In genomic region chr16:95242114-95242513, GRCm38 (mm10) we compare ENCODE assay signal across 16 mouse cellular contexts. TPM values are rescaled to one million over a fixed set of nuclear protein-coding genes. Genes with fewer than 3 reads are reported as not detected.
DNase-seq lines count a peak whose midpoint lies in the region; ATAC-seq and TF ChIP-seq lines count a peak whose summit lies in the region.
"Had no signal": no experiment of that assay in that cellular context is flagged by ENCODE, and none has a peak within 500 bp of the region (broad histone marks: within the 10 kb centered on the region; RNA-seq: fewer than 3 reads in every experiment).

No protein-coding gene starts in this region.

- WGBS in heart, adult 2 months: 58% methylated on average over 4 of the region's 4 CpGs
- 86% methylated on average over 4 of the region's 4 CpGs for WGBS in heart, embryonic 10.5 days
- WGBS in lung, embryonic 15.5 days: 62% methylated on average over 4 of the region's 4 CpGs
- WGBS in stomach, postnatal 0 days: 59% methylated on average over 4 of the region's 4 CpGs
- 88% methylated on average over 4 of the region's 4 CpGs for WGBS in forebrain, embryonic 14.5 days
- 74% methylated on average over 4 of the region's 4 CpGs for WGBS in intestine, embryonic 15.5 days

- peaks cover 5% of the 10 kb centered on the region; the same call in 1 of the 2 replicates for H3K36me3 ChIP-seq in heart, adult 2 months (ENCODE audit: control insufficient read depth, insufficient read depth, low read length)
- no peaks in the 10 kb centered on the region for H3K36me3 ChIP-seq in heart, embryonic 10.5 days
- H3K36me3 ChIP-seq in lung, embryonic 15.5 days: no peaks in the 10 kb centered on the region
- no peaks in the 10 kb centered on the region for H3K36me3 ChIP-seq in stomach, postnatal 0 days (ENCODE audit: control insufficient read depth, insufficient read depth, low read length)
- no peaks in the 10 kb centered on the region for H3K36me3 ChIP-seq in forebrain, embryonic 14.5 days (ENCODE audit: control insufficient read depth, insufficient read depth, low read length)
- no peaks in the 10 kb centered on the region for H3K36me3 ChIP-seq in intestine, embryonic 15.5 days
- H3K36me3 ChIP-seq: limb, embryonic 13.5 days; midbrain, embryonic 13.5 days had no signal

- H3K27me3 ChIP-seq in heart, adult 2 months (ENCODE audit: control insufficient read depth, insufficient read depth, low read length): no peaks in the 10 kb centered on the region
- H3K27me3 ChIP-seq in heart, embryonic 10.5 days (ENCODE audit: insufficient read depth, poor library complexity, severe bottlenecking): no peaks in the 10 kb centered on the region
- H3K27me3 ChIP-seq in lung, embryonic 15.5 days: no peaks in the 10 kb centered on the region
- no peaks in the 10 kb centered on the region for H3K27me3 ChIP-seq in stomach, postnatal 0 days (ENCODE audit: control insufficient read depth, insufficient read depth, low read length)
- H3K27me3 ChIP-seq in forebrain, embryonic 14.5 days (replicated peaks; ENCODE audit: control insufficient read depth, insufficient read depth, low read length): no peaks in the 10 kb centered on the region
- no peaks in the 10 kb centered on the region for H3K27me3 ChIP-seq in intestine, embryonic 15.5 days (replicated peaks)
- H3K27me3 ChIP-seq: limb, embryonic 13.5 days; midbrain, embryonic 13.5 days had no signal

- H3K79me2 ChIP-seq in heart, adult 2 months (replicated peaks; ENCODE audit: control insufficient read depth, insufficient read depth, low read length): no peaks in the 10 kb centered on the region

- H3K4me2 ChIP-seq in lung, embryonic 15.5 days: no peak overlapping the region
- no peak overlapping the region for H3K4me2 ChIP-seq in stomach, postnatal 0 days (replicated peaks; ENCODE audit: low read depth)
- H3K4me2 ChIP-seq in forebrain, embryonic 14.5 days (ENCODE audit: low read length): no peak overlapping the region
- no peak overlapping the region for H3K4me2 ChIP-seq in intestine, embryonic 15.5 days (replicated peaks)
- H3K4me2 ChIP-seq: hindbrain, embryonic 14.5 days; limb, embryonic 13.5 days; midbrain, embryonic 13.5 days had no signal

- ATAC-seq in lung, embryonic 15.5 days (ENCODE audit: borderline replicate concordance, extremely low read depth, low FRiP score, low TSS enrichment): no peak
- ATAC-seq in stomach, postnatal 0 days (ENCODE audit: low FRiP score, low TSS enrichment): no peak
- ATAC-seq in forebrain, embryonic 14.5 days: no peak
- no peak for ATAC-seq in intestine, embryonic 15.5 days
- ATAC-seq: midbrain, embryonic 13.5 days had no signal

- TF ChIP-seq CTCF in heart, adult 2 months (IDR thresholded peaks at IDR 0.05): no peak
- TF ChIP-seq CTCF in stomach, postnatal 0 days (IDR thresholded peaks at IDR 0.05; ENCODE audit: low read depth): no peak

- no peak overlapping the region for H3K9ac ChIP-seq in heart, adult 2 months (ENCODE audit: low read depth, low read length)
- no peak overlapping the region for H3K9ac ChIP-seq in lung, embryonic 15.5 days
- H3K9ac ChIP-seq in stomach, postnatal 0 days (ENCODE audit: low read length): no peak overlapping the region
- no peak overlapping the region for H3K9ac ChIP-seq in forebrain, embryonic 14.5 days (ENCODE audit: low read length)
- H3K9ac ChIP-seq in intestine, embryonic 15.5 days: no peak overlapping the region
- H3K9ac ChIP-seq: hindbrain, embryonic 14.5 days; limb, embryonic 13.5 days; midbrain, embryonic 13.5 days had no signal

- H3K27ac ChIP-seq in heart, adult 2 months: peak overlapping the region; percentile 74
- H3K27ac ChIP-seq in heart, embryonic 10.5 days: no peak overlapping the region
- H3K27ac ChIP-seq in lung, embryonic 15.5 days: peak overlapping the region; percentile 65
- peak overlapping the region; percentile 13; the same call in 1 of the 2 replicates for H3K27ac ChIP-seq in stomach, postnatal 0 days (replicated peaks)
- no peak overlapping the region for H3K27ac ChIP-seq in forebrain, embryonic 14.5 days (ENCODE audit: low read depth, low read length)
- H3K27ac ChIP-seq in intestine, embryonic 15.5 days: no peak overlapping the region
- H3K27ac ChIP-seq: hindbrain, embryonic 14.5 days; limb, embryonic 13.5 days; macrophage; midbrain, embryonic 13.5 days had no signal

- no peak for DNase-seq in heart, adult 2 months
- no peak for DNase-seq in heart, embryonic 10.5 days (ENCODE audit: low spot score)
- no peak for DNase-seq in lung, postnatal 25 days (ENCODE audit: low spot score)
- peak; percentile 95 for DNase-seq in kidney, adult 9 months
- no peak for DNase-seq in stomach, postnatal 0 days (ENCODE audit: low spot score)
- DNase-seq in forebrain, embryonic 14.5 days (ENCODE audit: low spot score): no peak
- DNase-seq: adrenal gland, adult 2 months; embryo, embryonic 11 days; right cerebral cortex, postnatal 14 days; thymus, adult 18-20 months had no signal

- peaks cover 15% of the 10 kb centered on the region for H3K4me1 ChIP-seq in heart, adult 2 months (ENCODE audit: control insufficient read depth, insufficient read depth, low read length)
- H3K4me1 ChIP-seq in heart, embryonic 10.5 days: peaks cover 37% of the 10 kb centered on the region
- peaks cover 23% of the 10 kb centered on the region; the same call in 1 of the 2 replicates for H3K4me1 ChIP-seq in lung, embryonic 15.5 days
- no peaks in the 10 kb centered on the region; the same call in 1 of the 2 replicates for H3K4me1 ChIP-seq in stomach, postnatal 0 days (replicated peaks; ENCODE audit: control insufficient read depth, insufficient read depth)
- H3K4me1 ChIP-seq in forebrain, embryonic 14.5 days (ENCODE audit: control insufficient read depth, insufficient read depth, low read length): no peaks in the 10 kb centered on the region
- H3K4me1 ChIP-seq in intestine, embryonic 15.5 days (replicated peaks): 0 out of 2 replicates have a peak, but pooled peaks cover 4% of the 10 kb centered on the region
- H3K4me1 ChIP-seq: midbrain, embryonic 13.5 days had no signal

- no peak for TF ChIP-seq POLR2A in heart, adult 2 months (IDR thresholded peaks at IDR 0.05; ENCODE audit: insufficient read depth, low read depth, low read length)

- H3K4me3 ChIP-seq in heart, adult 2 months: no peak overlapping the region
- no peak overlapping the region for H3K4me3 ChIP-seq in heart, embryonic 10.5 days
- H3K4me3 ChIP-seq in lung, embryonic 15.5 days: no peak overlapping the region
- H3K4me3 ChIP-seq in stomach, postnatal 0 days (ENCODE audit: low read depth, low read length): no peak overlapping the region
- H3K4me3 ChIP-seq in forebrain, embryonic 14.5 days (ENCODE audit: low read depth, low read length): no peak overlapping the region
- no peak overlapping the region for H3K4me3 ChIP-seq in intestine, embryonic 15.5 days (replicated peaks)
- H3K4me3 ChIP-seq: limb, embryonic 13.5 days; midbrain, embryonic 13.5 days had no signal

- H3K9me3 ChIP-seq in heart, embryonic 10.5 days: no peaks in the 10 kb centered on the region
- no peaks in the 10 kb centered on the region for H3K9me3 ChIP-seq in lung, embryonic 15.5 days
- H3K9me3 ChIP-seq in stomach, postnatal 0 days (ENCODE audit: control insufficient read depth, low read length): no peaks in the 10 kb centered on the region
- no peaks in the 10 kb centered on the region for H3K9me3 ChIP-seq in forebrain, embryonic 14.5 days (replicated peaks; ENCODE audit: control insufficient read depth, low read length)
- H3K9me3 ChIP-seq in intestine, embryonic 15.5 days: no peaks in the 10 kb centered on the region
- H3K9me3 ChIP-seq: limb, embryonic 13.5 days; midbrain, embryonic 13.5 days had no signal

- no peak for TF ChIP-seq EP300 in heart, adult 2 months (IDR thresholded peaks at IDR 0.05; ENCODE audit: insufficient read depth, low read depth, low read length)
- no peak for TF ChIP-seq EP300 in stomach, postnatal 0 days (optimal IDR thresholded peaks at IDR 0.05)

- intact Hi-C loops in heart, adult 2 months (cut with DNase I): loop anchor here (10.0 kb wide), 1 partner anchor 417 kb away; no protein-coding TSS in a partner anchor

RNA-seq across cellular contexts. Expression of gene Kcnj15, which starts 15.2 kb away (rescaled TPM):
- 1 to 10 TPM in 1 of 2 experiments, under 1 TPM in 1; 0.89 to 1.5 TPM for total RNA-seq in heart, adult 2 months (2021)
- 1.2 and 2.6 TPM in 2 replicates for polyA plus RNA-seq in heart, adult 2 months (2012; rRNA removed)
- 0.26 and 0.41 TPM in 2 replicates for polyA plus RNA-seq in heart, embryonic 10.5 days (2016; fragmentation: Nextera tagmentation; extraction: Ambion mirVana)
- 1.8 and 1.9 TPM in 2 replicates for polyA plus RNA-seq in lung, embryonic 15.5 days (2015; fragmentation: Nextera tagmentation; extraction: Ambion mirVana)
- 10.5 and 10.6 TPM in 2 replicates for polyA plus RNA-seq in stomach, postnatal 0 days (2015; fragmentation: Nextera tagmentation; extraction: Ambion mirVana)
- polyA plus RNA-seq in forebrain, embryonic 14.5 days (2014; fragmentation: Nextera tagmentation; extraction: Ambion mirVana): 0.06 and 0.19 TPM in 2 replicates
- 0.28 and 0.29 TPM in 2 replicates for polyA plus RNA-seq in intestine, embryonic 15.5 days (2015; fragmentation: Nextera tagmentation; extraction: Ambion mirVana)
- polyA plus RNA-seq: macrophage had no signal

Comparison
In these comparisons a context has a peak if more than half of its experiments do, and no peak if none do; other contexts are left out.
1. H3K27ac ChIP-seq: peak in heart, adult 2 months (single experiment), lung, embryonic 15.5 days (single experiment) and stomach, postnatal 0 days (single experiment); none in heart, embryonic 10.5 days (single experiment), forebrain, embryonic 14.5 days (single experiment) and intestine, embryonic 15.5 days (single experiment).